Mouse (Mus musculus): ENCODE data around the gene Gm6401.
"Not testable (repeated sequence)": the region's sequence is repeated elsewhere in the genome, so short reads cannot be mapped to it uniquely, and the experiment has no call there.

Gm6401 gene

GRCm38 (mm10) chr14:41967827-41968226 is at the start of gene Gm6401:
Gm6401 (minus strand) TSS chr14:41967927.
- DNase-seq (ENCODE audit: low read depth, low spot score) = not testable (repeated sequence)

DNA sequence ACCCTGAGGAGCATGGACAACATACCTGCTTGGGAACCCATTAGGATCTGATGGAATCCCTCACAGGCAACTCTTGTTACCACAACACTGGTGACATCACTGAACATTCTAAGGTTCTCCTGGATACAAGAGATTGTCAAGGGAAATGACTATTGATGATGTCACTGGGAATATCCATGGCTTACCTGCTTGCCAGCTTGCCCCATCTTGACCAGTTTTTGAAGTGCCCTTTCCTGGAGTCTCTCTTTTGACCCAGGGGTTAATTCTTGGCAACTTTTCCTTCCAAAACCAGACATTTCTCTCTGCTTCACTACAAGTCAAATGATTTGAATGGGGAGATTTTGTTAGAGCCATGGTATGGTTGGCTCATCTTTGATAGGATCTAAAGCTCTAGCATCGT is 15.5 kb upstream of the Gm6401 start, which contains the start of gene Gm3543:
Gene Gm3543 (minus strand): TSS at position 101 of the 400 bp plus-strand sequence.
- not testable (repeated sequence) for DNase-seq (ENCODE audit: low read depth, low spot score)

- DNase-seq (ENCODE audit: low read depth, low spot score) = not testable (repeated sequence)
These were observed 869 bp upstream of the Gm6401 start for GRCm38 (mm10) chr14:41968596-41968995.

DNA sequence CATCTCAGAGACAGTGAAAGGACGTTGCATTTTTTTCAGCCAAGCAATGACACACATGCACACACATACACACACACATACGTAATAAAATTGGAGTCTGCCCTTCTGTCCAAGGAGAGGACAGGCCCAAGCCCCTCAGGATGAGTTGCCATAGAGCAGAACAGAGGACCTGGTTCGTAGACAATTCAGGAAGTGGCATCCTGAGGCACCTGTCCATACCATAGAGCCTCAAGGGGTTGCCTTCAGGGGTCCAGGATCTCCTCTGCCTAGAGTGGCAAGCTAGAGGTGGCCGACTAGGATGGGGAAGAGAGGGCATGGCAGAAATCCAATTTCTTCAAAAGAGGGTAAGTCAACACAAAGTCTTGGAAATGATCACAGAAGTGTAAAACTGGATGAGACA is 3.6 kb downstream of the Gm6401 start:
- not testable (repeated sequence) for DNase-seq (ENCODE audit: low read depth, low spot score)

GRCm38 (mm10) chr14:41943695-41944094 is 24.0 kb downstream of the Gm6401 start, which contains the start of gene 1700024B05Rik:
1700024B05Rik (plus strand) TSS chr14:41943995.
- DNase-seq (ENCODE audit: low read depth, low spot score) = not testable (repeated sequence)

DNA sequence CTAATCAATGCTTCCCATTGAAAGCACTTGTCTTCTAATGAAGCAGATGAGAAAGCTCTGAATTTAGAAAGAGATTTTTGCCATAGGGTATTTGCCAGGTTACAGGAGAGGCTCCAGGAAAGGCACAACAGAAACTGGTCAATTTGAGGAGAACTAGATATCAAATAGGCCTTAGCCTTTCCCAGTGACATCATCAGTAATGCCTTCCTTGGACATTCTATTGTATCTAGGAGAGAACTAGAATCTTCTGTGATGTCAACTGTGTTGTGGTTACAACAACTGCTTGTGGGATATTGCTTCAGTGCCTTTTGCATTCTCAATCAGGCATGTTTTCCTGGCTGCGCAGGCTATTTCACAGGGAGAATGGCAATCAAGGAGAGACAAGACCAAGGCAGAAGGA is 43.1 kb downstream of the Gm6401 start, which contains the start of gene 1700049E17Rik1:
Gene 1700049E17Rik1 (plus strand): TSS at position 301 of the 400 bp plus-strand sequence.
- not testable (repeated sequence) for DNase-seq (ENCODE audit: low read depth, low spot score)
